Mouse (Mus musculus): ENCODE data around the gene Slc16a3. TPM values are rescaled to one million over a fixed set of nuclear protein-coding genes. Genes with fewer than 3 reads are reported as not detected.

The Slc16a3 gene
- total RNA-seq, 4 experiments from 2014 or later, result 3.9 to 9.3 (median 7.8) TPM

DNA sequence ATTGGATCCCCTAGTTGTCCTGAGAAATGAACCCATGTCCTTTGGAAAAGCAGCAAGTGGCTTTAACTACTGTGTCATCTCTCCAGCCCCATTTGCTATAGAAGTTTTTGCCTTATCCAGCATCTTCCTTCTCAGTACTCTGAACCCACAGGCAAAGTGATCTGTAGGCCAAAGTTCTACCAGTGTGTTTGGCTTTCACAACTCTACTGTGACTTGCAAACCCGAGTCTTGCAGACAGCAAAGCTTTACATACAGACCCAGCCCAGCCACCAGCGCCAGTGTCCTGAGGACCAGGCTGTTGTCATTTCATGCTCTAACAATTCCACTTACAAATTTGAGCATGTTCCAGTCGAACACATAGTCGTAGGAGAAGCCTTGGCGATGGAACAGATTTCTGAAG lies 23.0 kb downstream of the Slc16a3 start:
- no peak for DNase-seq (ENCODE audit: low spot score in 2 of 2)

- DNase-seq (ENCODE audit: low spot score in 2 of 2), result no peak
Observed at GRCm38 (mm10) chr11:120973318-120973717, 25.0 kb downstream of the Slc16a3 start.

- DNase-seq (ENCODE audit: low spot score in 2 of 2), result no peak
Observed at GRCm38 (mm10) chr11:120979711-120980426, 31.6 kb downstream of the Slc16a3 start.

GRCm38 (mm10) chr11:120980427-120981035 lies 32.3 kb downstream of the Slc16a3 start:
- no peak for DNase-seq (ENCODE audit: low spot score in 2 of 2)

DNA sequence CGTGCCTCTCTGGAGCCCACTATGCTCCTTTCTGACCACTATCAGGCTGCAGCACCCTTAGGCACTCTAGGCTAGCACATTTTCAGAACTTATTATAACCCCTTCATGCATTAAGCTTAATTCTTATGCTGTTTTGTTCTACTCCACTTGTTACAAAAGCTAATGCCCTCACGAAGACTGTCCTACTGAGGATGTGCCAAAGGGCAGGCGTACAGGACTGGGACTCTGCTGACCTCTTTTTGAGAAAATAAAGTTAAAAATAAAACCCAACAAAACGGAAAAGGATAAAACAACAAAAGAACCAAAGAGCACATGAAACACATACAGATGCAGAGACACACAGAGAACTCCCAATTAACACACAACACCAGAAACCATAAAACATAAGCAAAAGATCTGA lies 33.4 kb downstream of the Slc16a3 start:
- DNase-seq (ENCODE audit: low spot score in 2 of 2), result no peak

DNA sequence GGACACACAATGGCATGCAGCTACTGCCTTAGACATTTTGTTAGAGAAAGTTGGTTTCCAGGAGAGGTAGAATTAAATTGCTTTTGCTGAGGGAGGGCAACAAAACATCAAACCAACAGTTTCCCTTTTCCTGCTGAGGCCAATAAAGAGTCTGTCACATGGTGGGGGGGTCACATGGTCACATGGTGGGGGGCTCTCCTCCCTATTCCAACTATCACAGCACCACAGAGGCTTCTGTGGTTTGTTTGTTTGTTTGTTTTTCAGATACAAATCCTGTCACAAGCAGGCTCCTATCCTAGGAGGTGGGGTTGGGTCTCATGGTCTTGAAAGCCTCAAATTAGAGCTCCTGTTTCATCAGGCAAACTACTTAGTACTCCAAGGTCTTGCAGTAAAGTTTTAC lies 34.2 kb downstream of the Slc16a3 start:
- DNase-seq (ENCODE audit: low spot score in 2 of 2), result no peak

DNA sequence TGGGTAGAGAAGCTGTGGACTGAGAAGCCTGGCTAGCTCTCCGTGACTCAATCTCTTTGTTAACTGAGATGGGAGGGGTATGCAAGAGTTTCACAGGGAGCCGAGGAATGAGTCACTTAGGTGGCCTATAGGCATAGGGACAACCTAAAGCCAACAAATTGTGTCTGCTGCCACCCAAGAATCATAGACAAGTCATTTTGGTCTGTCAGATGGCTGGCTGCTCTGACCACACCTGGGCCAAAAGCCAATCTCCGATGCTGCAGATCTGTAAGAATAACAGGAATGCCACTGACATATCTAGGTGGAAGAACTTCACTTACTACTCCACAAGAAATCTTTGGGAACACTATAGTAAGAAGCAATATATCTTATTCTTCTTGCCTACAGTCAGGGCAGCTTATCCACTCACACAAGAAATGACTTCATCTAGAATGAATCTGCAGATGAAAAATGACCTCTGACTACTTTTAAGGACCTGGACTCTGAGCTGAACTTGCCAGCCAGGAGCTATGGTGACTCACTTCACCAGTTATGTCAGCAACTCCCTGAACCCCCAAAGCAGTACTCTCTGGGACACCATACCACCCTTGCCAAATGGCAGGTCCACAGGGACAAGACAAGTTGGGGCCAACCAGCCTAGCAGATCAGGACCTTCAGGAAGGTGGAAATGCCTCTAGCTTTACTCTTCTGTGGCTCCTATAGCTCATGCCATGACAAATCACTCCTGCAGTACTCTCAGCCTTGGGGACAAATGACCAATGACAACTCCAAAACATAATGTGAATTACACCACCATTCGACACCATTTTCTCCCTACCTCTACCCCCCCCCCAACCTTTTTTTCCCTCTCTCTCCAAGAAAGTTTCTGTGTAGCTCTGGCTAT lies 36.4 kb downstream of the Slc16a3 start:
- no peak for DNase-seq (ENCODE audit: low spot score in 2 of 2)

DNA sequence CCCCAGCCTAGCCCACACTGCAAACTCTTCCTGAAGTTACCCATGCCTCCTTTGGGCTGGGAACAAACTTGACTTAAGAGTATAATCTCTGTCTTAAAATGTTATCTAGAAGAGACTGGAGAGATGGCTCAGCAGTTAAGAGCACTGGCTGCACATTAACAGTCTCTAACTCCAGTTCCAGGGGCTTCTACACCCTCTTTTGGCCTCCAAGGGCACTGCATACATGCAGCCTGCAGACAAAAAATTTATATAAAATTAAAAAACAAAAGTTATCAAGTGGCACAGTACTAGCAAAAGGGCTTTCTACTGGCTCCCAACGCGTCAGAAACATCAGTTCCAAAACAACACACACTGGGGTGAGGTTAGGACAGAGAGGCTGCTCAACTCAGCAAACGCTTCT lies 39.3 kb downstream of the Slc16a3 start:
- DNase-seq (ENCODE audit: low spot score in 2 of 2), result no peak

- DNase-seq (ENCODE audit: low spot score in 2 of 2), result no peak
Observed at GRCm38 (mm10) chr11:120988410-120988809, 40.1 kb downstream of the Slc16a3 start.

- no peak for DNase-seq (ENCODE audit: low spot score in 2 of 2)
Observed at GRCm38 (mm10) chr11:120989523-120989922, 41.2 kb downstream of the Slc16a3 start.

- DNase-seq (ENCODE audit: low spot score in 2 of 2), result no peak
Observed at GRCm38 (mm10) chr11:120990126-120990781, 42.0 kb downstream of the Slc16a3 start.

GRCm38 (mm10) chr11:120990951-120991526 lies 42.8 kb downstream of the Slc16a3 start, which contains the start of gene Csnk1d:
TSS of gene Csnk1d (minus strand) at chr11:120991330.
- peak; percentile 96 to 100 for DNase-seq (ENCODE audit: low spot score in 2 of 2)

GRCm38 (mm10) chr11:120991791-120992190 lies 43.5 kb downstream of the Slc16a3 start:
- no peak for DNase-seq (ENCODE audit: low spot score in 2 of 2)

- DNase-seq (ENCODE audit: low spot score in 2 of 2), result no peak
Observed at GRCm38 (mm10) chr11:120993080-120993479, 44.8 kb downstream of the Slc16a3 start.

- DNase-seq (ENCODE audit: low spot score in 2 of 2), result no peak
Observed at GRCm38 (mm10) chr11:120993586-120993985, 45.3 kb downstream of the Slc16a3 start.

GRCm38 (mm10) chr11:120994741-120995140 lies 46.5 kb downstream of the Slc16a3 start:
- no peak for DNase-seq (ENCODE audit: low spot score in 2 of 2)

DNA sequence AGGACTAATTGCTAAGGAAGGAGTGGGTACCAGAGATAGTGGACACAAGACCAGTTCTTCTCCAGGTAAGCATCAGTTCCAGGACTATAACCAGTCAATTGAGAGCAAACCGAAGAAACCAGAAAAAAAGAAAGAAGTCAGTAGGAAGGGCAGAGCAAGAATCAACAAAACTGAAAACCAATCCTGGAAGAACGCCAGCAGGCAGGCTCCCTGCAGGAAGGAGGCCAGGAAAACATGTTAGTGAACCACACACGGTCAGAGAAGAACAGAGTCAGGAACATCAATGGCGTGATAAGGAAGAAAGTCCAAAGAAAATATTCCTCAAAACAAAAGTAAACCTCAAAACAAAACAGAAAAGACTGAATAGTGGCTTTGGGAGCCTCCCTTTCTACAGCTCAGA lies 53.7 kb downstream of the Slc16a3 start:
- no peak for DNase-seq (ENCODE audit: low spot score in 2 of 2)

DNA sequence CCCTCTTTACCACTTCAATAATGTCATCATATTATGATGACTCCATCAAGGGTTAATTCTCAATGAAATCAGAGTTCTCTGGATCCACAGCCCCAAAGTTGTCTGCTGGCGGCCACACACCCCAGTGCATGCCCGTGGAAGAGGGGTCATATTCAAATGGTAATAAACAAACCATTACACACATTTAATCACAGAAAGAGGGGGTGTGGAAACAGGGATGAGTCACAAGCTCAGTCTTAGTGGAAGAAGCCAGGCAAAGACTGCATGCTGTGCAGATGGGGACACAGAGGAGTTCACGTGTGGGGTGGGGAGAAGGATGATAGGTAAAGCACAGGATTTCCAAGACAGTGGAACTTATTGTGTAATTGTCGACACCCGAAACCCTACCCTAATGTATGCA lies 56.0 kb downstream of the Slc16a3 start:
- no peak for DNase-seq (ENCODE audit: low spot score in 2 of 2)

DNA sequence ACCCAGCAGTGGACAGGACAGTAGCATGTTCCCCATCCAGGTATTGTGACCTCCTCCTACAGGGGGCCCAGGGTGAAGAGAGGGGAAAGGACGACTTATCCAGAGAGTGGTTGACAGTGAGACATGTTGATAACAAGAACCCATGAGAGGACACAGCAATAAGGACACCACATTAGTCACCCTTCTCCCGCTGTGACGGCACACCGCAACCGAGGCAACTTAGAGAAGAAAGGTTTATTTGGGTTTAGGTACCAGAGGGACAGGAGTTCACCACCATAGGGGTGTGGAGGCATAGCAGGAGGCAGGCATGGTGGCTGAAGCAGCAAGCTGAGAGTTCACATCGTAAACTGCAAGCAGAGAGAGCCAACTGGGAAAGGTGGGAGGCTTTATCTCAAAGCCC lies 57.9 kb downstream of the Slc16a3 start:
- no peak for DNase-seq (ENCODE audit: low spot score in 2 of 2)

GRCm38 (mm10) chr11:121010044-121010755 lies 61.9 kb downstream of the Slc16a3 start:
- DNase-seq (ENCODE audit: low spot score in 2 of 2), result no peak
